Mouse (Mus musculus) CH12.LX (cell line): ENCODE results near the gene Map2. TPM values are rescaled to one million over a fixed set of nuclear protein-coding genes. Genes with fewer than 3 reads are reported as not detected.

Experiments used
- DNase-seq: peaks from one replicate; pipeline ENCODE4 v3.0.0-alpha.2; 2013; ENCODE audit errors: extremely low read depth
- H3K27ac ChIP-seq: 2 replicates; pipeline ENCODE4 v1.5.1; 2012; ENCODE audit warnings: low read depth, mild to moderate bottlenecking, control low read depth, moderate library complexity; ENCODE audit not compliant: insufficient read depth
- H3K27me3 ChIP-seq: replicated peaks from 2 replicates; pipeline ENCODE3; 2012; ENCODE audit warnings: inconsistent platforms
- H3K36me3 ChIP-seq, 2 experiments: replicated peaks in 1 of 2; 2 replicates each; pipeline versions ENCODE3 to v1.6.1; 2012; ENCODE audit warnings: inconsistent platforms in 1 of 2, low read length in 1 of 2, mild to moderate bottlenecking in 1 of 2, mixed read lengths in 1 of 2, moderate library complexity in 1 of 2; ENCODE audit not compliant: control insufficient read depth in 1 of 2, insufficient read depth in 1 of 2
- H3K4me1 ChIP-seq, 2 experiments: 2 replicates each; pipeline ENCODE4 v1.6.1; 2012; ENCODE audit warnings: inconsistent platforms in 1 of 2, moderate library complexity in 1 of 2; ENCODE audit not compliant: insufficient read depth in 2 of 2, control insufficient read depth in 1 of 2
- H3K4me2 ChIP-seq: 2 replicates; pipeline ENCODE4 v1.6.1; 2012; ENCODE audit warnings: low read depth, mild to moderate bottlenecking, control low read depth; ENCODE audit not compliant: poor library complexity, insufficient read depth, severe bottlenecking
- H3K4me3 ChIP-seq, 3 experiments: fragments of 150-350 bp in 1 of 3; sonication (generic) in 1 of 3; replicated peaks in 1 of 3; 2 replicates each; pipeline versions ENCODE3 to v1.5.1; 2011 to 2012; ENCODE audit warnings: low read depth in 2 of 3, low read length in 2 of 3, mild to moderate bottlenecking in 2 of 3, moderate library complexity in 2 of 3, control low read depth in 1 of 3, improper control_type of control experiment in 1 of 3, inconsistent platforms in 1 of 3, mixed read lengths in 1 of 3; ENCODE audit not compliant: poor library complexity in 1 of 3
- H3K79me2 ChIP-seq: replicated peaks from 2 replicates; pipeline ENCODE4 v1.6.1; 2012; ENCODE audit warnings: mild to moderate bottlenecking, moderate library complexity; ENCODE audit not compliant: control insufficient read depth, poor library complexity, insufficient read depth, severe bottlenecking; ENCODE audit errors: extremely low read depth
- H3K9ac ChIP-seq: 2 replicates; pipeline ENCODE4 v1.6.1; 2012; ENCODE audit warnings: low read depth, mild to moderate bottlenecking, control low read depth, moderate library complexity; ENCODE audit not compliant: insufficient read depth
- H3K9me3 ChIP-seq: replicated peaks from 2 replicates; pipeline ENCODE3; 2012; ENCODE audit warnings: low read length, inconsistent platforms, mixed read lengths
- CHD1 ChIP-seq: IDR thresholded peaks from 2 replicates; pipeline ENCODE4 v1.6.1; 2012; ENCODE audit warnings: low read depth, low read length, improper control_type of control experiment, inconsistent platforms
- CTCF ChIP-seq, 2 experiments: IDR thresholded peaks in 1 of 2; conservative IDR thresholded peaks in 1 of 2; 2 replicates each; pipeline ENCODE4 v1.5.1; 2011 to 2012; ENCODE audit warnings: low read depth in 2 of 2, low read length in 2 of 2, improper control_type of control experiment in 1 of 2, inconsistent platforms in 1 of 2, mild to moderate bottlenecking in 1 of 2, moderate library complexity in 1 of 2
- EP300 ChIP-seq: IDR thresholded peaks from 2 replicates; pipeline ENCODE4 v1.6.1; 2011; ENCODE audit warnings: low read length, improper control_type of control experiment
- HCFC1 ChIP-seq: IDR thresholded peaks from 2 replicates; pipeline ENCODE4 v1.6.1; 2012; ENCODE audit warnings: low read depth, mild to moderate bottlenecking, inconsistent platforms, low read length, improper control_type of control experiment
- IRF4 ChIP-seq: IDR thresholded peaks from 2 replicates; pipeline ENCODE4 v1.6.1; 2014; ENCODE audit warnings: low read depth, mild to moderate bottlenecking, inconsistent platforms, low read length, improper control_type of control experiment
- KAT2A ChIP-seq: IDR thresholded peaks from 2 replicates; pipeline ENCODE4 v1.6.1; 2012; ENCODE audit warnings: low read length, improper control_type of control experiment, inconsistent platforms; ENCODE audit not compliant: insufficient replicate concordance
- MAFK ChIP-seq: IDR thresholded peaks from 2 replicates; pipeline ENCODE4 v1.6.1; 2011; ENCODE audit warnings: low read length, improper control_type of control experiment; ENCODE audit not compliant: insufficient replicate concordance
- MAX ChIP-seq: IDR thresholded peaks from 2 replicates; pipeline ENCODE4 v1.6.1; 2011; ENCODE audit warnings: low read length, improper control_type of control experiment
- MEF2A ChIP-seq: IDR thresholded peaks from 2 replicates; pipeline ENCODE4 v1.6.1; 2014; ENCODE audit warnings: low read depth, mild to moderate bottlenecking, inconsistent platforms, low read length, improper control_type of control experiment, borderline replicate concordance
- MXI1 ChIP-seq: IDR thresholded peaks from 2 replicates; pipeline ENCODE4 v1.6.1; 2011; ENCODE audit warnings: mild to moderate bottlenecking, low read depth, low read length, improper control_type of control experiment
- MYC ChIP-seq: IDR thresholded peaks from 2 replicates; pipeline ENCODE4 v1.6.1; 2011; ENCODE audit warnings: low read depth, mild to moderate bottlenecking, improper control_type of control experiment, low read length
- NELFE ChIP-seq: IDR thresholded peaks from 2 replicates; pipeline ENCODE4 v1.6.1; 2011; ENCODE audit warnings: low read depth, low read length, improper control_type of control experiment
- NRF1 ChIP-seq: IDR thresholded peaks from 2 replicates; pipeline ENCODE4 v1.6.1; 2014; ENCODE audit warnings: low read depth, mild to moderate bottlenecking, inconsistent platforms, low read length, improper control_type of control experiment, moderate library complexity
- POLR2A ChIP-seq: IDR thresholded peaks from 2 replicates; pipeline ENCODE4 v1.6.1; 2011; ENCODE audit warnings: low read depth, mild to moderate bottlenecking, improper control_type of control experiment, low read length
- POLR2AphosphoS2 ChIP-seq: IDR thresholded peaks from 2 replicates; pipeline ENCODE4 v1.6.1; 2011; ENCODE audit warnings: low read depth, low read length, improper control_type of control experiment
- RCOR1 ChIP-seq: conservative IDR thresholded peaks from 2 replicates; pipeline ENCODE4 v1.6.1; 2012; ENCODE audit warnings: low read depth, mild to moderate bottlenecking, inconsistent platforms, low read length, improper control_type of control experiment
- SIN3A ChIP-seq: IDR thresholded peaks from 2 replicates; pipeline ENCODE4 v1.6.1; 2012; ENCODE audit warnings: low read length, improper control_type of control experiment, inconsistent platforms
- SMC3 ChIP-seq: IDR thresholded peaks from 2 replicates; pipeline ENCODE4 v1.6.1; 2011; ENCODE audit warnings: low read depth, low read length, improper control_type of control experiment
- TBP ChIP-seq: conservative IDR thresholded peaks from 2 replicates; pipeline ENCODE4 v1.6.1; 2011; ENCODE audit warnings: low read depth, low read length, improper control_type of control experiment
- USF2 ChIP-seq: conservative IDR thresholded peaks from 2 replicates; pipeline ENCODE4 v1.6.1; 2011; ENCODE audit warnings: low read depth, low read length, improper control_type of control experiment
- ZC3H11A ChIP-seq: IDR thresholded peaks from 2 replicates; pipeline ENCODE4 v1.6.1; 2012; ENCODE audit warnings: low read depth, mild to moderate bottlenecking, inconsistent platforms, low read length, improper control_type of control experiment
- ZNF384 ChIP-seq: IDR thresholded peaks from 2 replicates; pipeline ENCODE4 v1.6.1; 2012; ENCODE audit warnings: low read depth, low read length, improper control_type of control experiment, inconsistent platforms
- dilution Hi-C: fragments of 300-500 bp; cut with MboI; formaldehyde crosslinking; loops from 2 replicates; pipeline ENCODE4 v1.14.3; 2020; ENCODE audit warnings: low sequenced_read_pairs; ENCODE audit not compliant: extremely low pct_unique_long_range_greater_than_20kb, extremely low pct_ligation_motif_present
- in situ Hi-C: fragments of 300-500 bp; cut with MboI; formaldehyde crosslinking; loops from 3 replicates; pipeline ENCODE4 v1.14.3; 2019; ENCODE audit warnings: low sequenced_read_pairs, low pct_ligation_motif_present, low pct_unique_long_range_greater_than_20kb, mixed read lengths
- polyA plus RNA-seq: library from polyadenylated mRNA; unstranded; fragments of >175 nt; gene quantifications from 2 replicates; pipeline ENCODE4 v1.2.1, GENCODE M21; 2012; ENCODE audit warnings: low read depth; ENCODE audit not compliant: insufficient read length
- total RNA-seq, 2 experiments: library from RNA; depleted of rRNA; stranded (reverse); fragments of 300-350 nt in 1 of 2; fragments of >200 nt in 1 of 2; gene quantifications; 2 replicates each; pipeline ENCODE4 v1.2.3; 2012 to 2014

Map2 gene
- total and polyA plus RNA-seq, 3 experiments = 1.5 to 6.5 (median 5.9) TPM

DNA sequence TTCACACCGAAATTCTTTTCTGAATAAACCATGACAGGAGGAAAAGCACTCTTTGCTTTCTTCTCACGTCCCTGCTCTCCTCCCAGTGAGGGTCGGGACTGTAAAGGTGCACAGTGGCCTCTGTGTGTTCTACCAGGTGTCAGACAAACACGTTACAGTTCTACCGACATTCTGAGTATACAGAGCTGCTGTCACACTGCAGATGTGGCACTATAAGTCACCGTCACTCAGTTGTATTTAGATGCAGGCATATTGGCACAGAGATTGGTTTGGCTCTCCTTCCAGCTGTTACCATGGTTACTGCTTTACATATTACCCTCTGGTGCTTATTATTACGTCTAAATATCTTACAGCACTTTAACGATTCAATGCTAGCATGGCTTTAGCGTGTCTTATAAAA is 188.2 kb downstream of the Map2 start:
- in situ Hi-C loops (no loop called here), dilution Hi-C loops (no loop called here)
- H3K9ac ChIP-seq = no peak overlapping the region
- H3K9me3 ChIP-seq = no peaks in the 10 kb centered on the region
- no peak overlapping the region for H3K27ac ChIP-seq
- TF ChIP-seq POLR2A = no peak
- TF ChIP-seq POLR2AphosphoS2 = no peak
- TF ChIP-seq TBP = no peak
- TF ChIP-seq SIN3A = no peak
- TF ChIP-seq MYC = no peak
- no peak for TF ChIP-seq NRF1
- no peak for TF ChIP-seq EP300
- TF ChIP-seq CTCF (conservative IDR thresholded peaks at IDR 0.05 in 1 of 2, IDR thresholded peaks at IDR 0.05 in 1 of 2; ENCODE audit: low read depth in 2 of 2, low read length in 2 of 2) = no peak
- no peak for TF ChIP-seq USF2
- no peak for TF ChIP-seq MEF2A
- no peak for TF ChIP-seq IRF4
- TF ChIP-seq MAFK = no peak
- TF ChIP-seq ZNF384 = no peak
- no peak for TF ChIP-seq KAT2A
- no peak for TF ChIP-seq MAX
- TF ChIP-seq CHD1 = no peak
- no peak for TF ChIP-seq MXI1
- no peak for TF ChIP-seq NELFE
- no peak overlapping the region for H3K4me2 ChIP-seq
- DNase-seq = no peak
- H3K27me3 ChIP-seq = no peaks in the 10 kb centered on the region
- no peaks in the 10 kb centered on the region for H3K36me3 ChIP-seq
- H3K4me1 ChIP-seq = no peaks in the 10 kb centered on the region
- no peaks in the 10 kb centered on the region for H3K79me2 ChIP-seq
- H3K4me3 ChIP-seq = no peak overlapping the region

GRCm38 (mm10) chr1:66364386-66364785 is 189.3 kb downstream of the Map2 start:
- no peak for TF ChIP-seq SMC3
- no peak for TF ChIP-seq ZC3H11A
- TF ChIP-seq POLR2AphosphoS2 = no peak
- no peak for TF ChIP-seq SIN3A
- no peak for TF ChIP-seq USF2
- TF ChIP-seq RCOR1 = no peak
- no peak for TF ChIP-seq NELFE
- no peak for TF ChIP-seq CHD1
- no peak for TF ChIP-seq HCFC1
- TF ChIP-seq MEF2A = no peak
- no peak for TF ChIP-seq MAFK
- TF ChIP-seq CTCF (conservative IDR thresholded peaks at IDR 0.05 in 1 of 2, IDR thresholded peaks at IDR 0.05 in 1 of 2; ENCODE audit: low read depth in 2 of 2, low read length in 2 of 2) = no peak
- TF ChIP-seq NRF1 = no peak
- TF ChIP-seq TBP = no peak
- TF ChIP-seq, all 38 proteins: peak for 0
- dilution Hi-C loops = no loop called here

More at GRCm38 (mm10) chr1:66364386-66364785, 189.3 kb downstream of the Map2 start:
- DNase-seq = no peak
- in situ Hi-C loops = no loop called here
- no peak overlapping the region for H3K4me2 ChIP-seq
- no peak overlapping the region for H3K4me3 ChIP-seq
- no peak overlapping the region for H3K27ac ChIP-seq
- no peaks in the 10 kb centered on the region for H3K79me2 ChIP-seq
- H3K36me3 ChIP-seq = no peaks in the 10 kb centered on the region
- H3K9me3 ChIP-seq = no peaks in the 10 kb centered on the region
- H3K4me1 ChIP-seq = no peaks in the 10 kb centered on the region
- H3K27me3 ChIP-seq = no peaks in the 10 kb centered on the region
- no peak overlapping the region for H3K9ac ChIP-seq
